Mouse (Mus musculus) stomach, embryonic 16.5 days (tissue): ENCODE data around the gene Gmeb1. TPM values are rescaled to one million over a fixed set of nuclear protein-coding genes. Genes with fewer than 3 reads are reported as not detected.

Experiments
- ATAC-seq: fragments of 200-750 bp; cut with Nextera tagmentation; 2 replicates; pipeline ENCODE4 v1.8.0; 2017; ENCODE audit warnings: moderate number of reproducible peaks, moderate TSS enrichment; ENCODE audit not compliant: insufficient read depth, low FRiP score
- H3K27ac ChIP-seq: fragments of 300-500 bp; sonication (generic); 2 replicates; pipeline ENCODE4 v1.5.1; 2014; ENCODE audit warnings: low read length
- H3K27me3 ChIP-seq: fragments of 300-500 bp; sonication (generic); 2 replicates; pipeline ENCODE4 v1.6.1; 2014; ENCODE audit warnings: low read length, control low read depth, mixed read lengths; ENCODE audit not compliant: control insufficient read depth, insufficient read depth
- H3K36me3 ChIP-seq: fragments of 300-500 bp; sonication (generic); 2 replicates; pipeline ENCODE4 v1.6.1; 2014; ENCODE audit warnings: low read length; ENCODE audit not compliant: control insufficient read depth, insufficient read depth
- H3K4me1 ChIP-seq: fragments of 300-500 bp; sonication (generic); 2 replicates; pipeline ENCODE4 v1.6.1; 2014; ENCODE audit warnings: low read length, control low read depth, mixed read lengths; ENCODE audit not compliant: control insufficient read depth, insufficient read depth
- H3K4me2 ChIP-seq: fragments of 300-500 bp; sonication (generic); 2 replicates; pipeline ENCODE4 v1.6.1; 2014; ENCODE audit warnings: low read depth, low read length, mixed read lengths
- H3K4me3 ChIP-seq: fragments of 300-500 bp; sonication (generic); replicated peaks from 2 replicates; pipeline ENCODE4 v1.5.1; 2014; ENCODE audit warnings: mild to moderate bottlenecking, low read length
- H3K9ac ChIP-seq: fragments of 300-500 bp; sonication (generic); 2 replicates; pipeline ENCODE4 v1.6.1; 2014; ENCODE audit warnings: low read length
- H3K9me3 ChIP-seq: fragments of 300-500 bp; sonication (generic); replicated peaks from 2 replicates; pipeline ENCODE4 v1.6.1; 2016; ENCODE audit warnings: low read length, control low read depth; ENCODE audit not compliant: control insufficient read depth
- WGBS: fragments of 180-500 bp; shearing (Covaris S2); extraction: QIAGEN DNeasy Blood & Tissue Kit; methylation state at CpG from one replicate; pipeline ENCODE4 v1.1.7; 2014; 5-methylcytosine and 5-hydroxymethylcytosine counted together
- polyA plus RNA-seq: library from polyadenylated mRNA; unstranded; fragments of >200 nt; fragmentation: Nextera tagmentation; extraction: Ambion mirVana; gene quantifications from 2 replicates; pipeline ENCODE4 v1.2.1, GENCODE M21; 2015

Gmeb1 gene
- polyA plus RNA-seq, 1 experiment from 2014 or later, result 25.6 TPM

DNA sequence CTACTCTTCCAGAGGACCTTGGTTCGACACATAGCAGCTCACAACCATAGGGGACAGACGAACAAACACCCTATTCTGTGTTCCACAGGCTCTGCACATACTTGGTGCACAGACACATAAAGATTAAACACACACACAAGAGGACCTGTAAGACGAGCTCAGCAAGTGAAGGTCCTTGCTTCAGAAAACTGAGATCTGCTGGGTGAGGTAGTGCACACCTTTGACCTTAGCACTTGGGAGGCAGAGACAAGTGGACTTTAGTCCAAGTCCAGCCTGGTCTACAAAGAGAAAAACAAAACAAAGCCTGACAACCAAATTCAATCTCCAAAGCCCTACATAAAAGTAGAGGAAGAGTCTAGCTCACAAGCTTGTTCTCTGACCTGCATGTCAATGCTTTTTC lies 66.4 kb downstream of the Gmeb1 start:
- H3K9me3 ChIP-seq, result no peaks in the 10 kb centered on the region
- H3K4me1 ChIP-seq, result peaks cover 13% of the 10 kb centered on the region; the same call in 1 of the 2 replicates
- H3K4me3 ChIP-seq, result no peak overlapping the region
- no peaks in the 10 kb centered on the region; the same call in 1 of the 2 replicates for H3K36me3 ChIP-seq
- no peak overlapping the region for H3K4me2 ChIP-seq
- 74% methylated on average over 3 of the region's 3 CpGs for WGBS
- H3K27me3 ChIP-seq, result no peaks in the 10 kb centered on the region
- H3K27ac ChIP-seq, result no peak overlapping the region
- ATAC-seq, result no peak
- no peak overlapping the region for H3K9ac ChIP-seq

DNA sequence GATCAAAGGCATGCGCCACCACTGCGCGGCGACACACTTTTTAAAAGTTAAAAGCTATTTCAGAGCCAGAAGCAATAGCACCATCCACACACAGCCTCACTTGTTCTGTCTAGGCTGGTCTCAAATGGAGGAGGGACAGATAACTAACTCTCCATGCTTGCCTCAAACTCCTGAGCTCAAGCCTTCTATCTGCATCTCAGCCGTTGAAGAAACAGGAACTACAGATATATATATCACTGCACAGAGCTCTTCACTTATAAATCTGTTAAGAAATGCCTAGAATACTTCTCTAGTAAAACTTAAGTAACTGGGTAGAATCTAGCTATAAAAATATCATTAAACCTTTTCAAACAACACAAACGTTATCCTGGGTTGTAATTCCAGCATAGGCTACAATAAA lies 67.0 kb downstream of the Gmeb1 start:
- Histone ChIP-seq H3K9ac (no peak overlapping the region), H3K27ac (no peak overlapping the region), H3K9me3 (no peaks in the 10 kb centered on the region), H3K27me3 (no peaks in the 10 kb centered on the region), H3K4me1 (peaks cover 13% of the 10 kb centered on the region; the same call in 1 of the 2 replicates), H3K4me3 (no peak overlapping the region), H3K4me2 (no peak overlapping the region), H3K36me3 (peaks cover 3% of the 10 kb centered on the region; the same call in 1 of the 2 replicates)
- ATAC-seq, result no peak
- WGBS, result 89% methylated on average over 6 of the region's 6 CpGs

DNA sequence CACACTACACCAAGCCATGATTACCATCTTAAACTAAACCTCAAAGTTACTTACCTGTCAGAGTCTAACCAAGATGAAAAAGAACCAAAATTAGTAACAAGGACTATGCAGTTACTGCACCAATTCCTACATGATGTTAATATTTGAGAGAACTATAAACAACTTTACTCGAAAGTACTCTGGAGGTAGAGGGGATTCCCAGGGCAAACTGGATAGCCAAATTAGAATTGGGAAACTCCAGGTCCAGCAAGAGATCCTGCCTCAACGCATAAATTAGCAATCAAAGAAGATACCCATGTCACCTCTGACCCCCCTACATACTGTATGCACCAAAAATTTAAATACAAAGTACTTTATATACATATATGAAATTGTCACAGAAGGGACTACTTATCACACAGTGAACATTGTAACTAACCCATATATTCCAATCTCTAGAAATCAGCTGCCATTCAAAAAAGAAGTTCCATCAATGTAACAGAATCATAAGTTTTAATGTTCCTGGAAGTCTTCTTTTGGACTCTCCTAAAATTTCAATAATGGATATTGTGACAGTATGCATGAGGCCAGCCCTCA lies 73.5 kb downstream of the Gmeb1 start:
- H3K27me3 ChIP-seq, result no peaks in the 10 kb centered on the region
- 84% methylated on average over 2 of the region's 2 CpGs for WGBS
- no peak overlapping the region for H3K4me3 ChIP-seq
- no peak overlapping the region for H3K9ac ChIP-seq
- H3K36me3 ChIP-seq, result peaks cover 11% of the 10 kb centered on the region
- no peak for ATAC-seq
- no peak overlapping the region for H3K4me2 ChIP-seq
- H3K27ac ChIP-seq, result no peak overlapping the region
- no peaks in the 10 kb centered on the region for H3K9me3 ChIP-seq
- H3K4me1 ChIP-seq, result no peaks in the 10 kb centered on the region

GRCm38 (mm10) chr4:132183162-132183561 lies 78.2 kb downstream of the Gmeb1 start:
- Histone ChIP-seq H3K36me3 (peaks cover 8% of the 10 kb centered on the region; the same call in 1 of the 2 replicates), H3K4me2 (no peak overlapping the region), H3K4me3 (no peak overlapping the region), H3K9me3 (no peaks in the 10 kb centered on the region), H3K9ac (no peak overlapping the region), H3K27ac (no peak overlapping the region), H3K27me3 (no peaks in the 10 kb centered on the region), H3K4me1 (no peaks in the 10 kb centered on the region)
- ATAC-seq, result no peak
- 93% methylated on average over 3 of the region's 3 CpGs for WGBS

DNA sequence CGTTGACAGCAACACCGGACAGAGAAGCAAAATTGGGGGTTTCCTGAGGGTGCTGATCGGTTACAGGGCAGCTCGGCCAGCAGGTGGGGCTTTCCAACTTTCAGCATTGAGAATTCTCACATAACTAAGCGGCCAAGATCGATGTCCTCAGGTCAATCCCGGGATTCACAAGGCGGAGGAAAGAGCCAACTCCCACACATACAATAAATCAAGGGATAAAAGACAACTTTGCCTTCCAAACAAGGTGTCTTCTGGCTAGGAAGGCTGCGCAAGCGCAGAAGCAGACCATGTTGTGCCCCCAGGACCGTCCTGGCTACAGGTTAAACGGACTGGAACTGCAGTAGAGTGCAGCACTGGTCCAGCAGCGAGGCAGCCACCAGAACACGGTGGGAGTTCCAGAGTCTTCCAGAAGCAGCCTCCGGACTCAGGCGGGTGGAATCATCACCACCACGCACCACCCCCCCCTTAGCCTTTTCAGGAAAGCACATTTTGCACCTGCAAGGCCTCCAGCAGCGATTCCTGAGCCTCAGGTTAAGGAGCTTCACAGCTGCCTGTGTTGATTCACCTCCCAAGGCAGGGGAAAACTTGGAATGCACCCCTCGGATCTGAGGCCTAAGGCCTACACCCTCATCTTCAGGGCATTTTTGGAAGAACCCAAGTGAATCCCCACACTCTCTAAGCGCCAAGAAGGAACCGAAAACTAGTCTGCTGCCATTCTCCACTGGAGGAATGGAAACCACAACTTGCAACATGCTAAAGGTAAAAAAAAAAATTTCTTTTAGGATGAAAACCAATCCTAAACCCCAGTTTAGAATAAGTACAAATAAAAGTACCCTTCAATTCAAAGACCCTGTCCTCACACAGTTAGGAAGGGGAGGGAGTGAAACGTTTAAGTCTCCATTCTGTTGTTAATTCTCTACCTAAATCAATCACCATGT lies 79.4 kb downstream of the Gmeb1 start:
- Histone ChIP-seq H3K27ac (no peak overlapping the region), H3K4me2 (no peak overlapping the region), H3K9ac (no peak overlapping the region), H3K4me3 (no peak overlapping the region), H3K27me3 (no peaks in the 10 kb centered on the region), H3K36me3 (peaks cover 8% of the 10 kb centered on the region; the same call in 1 of the 2 replicates), H3K4me1 (no peaks in the 10 kb centered on the region), H3K9me3 (no peaks in the 10 kb centered on the region)
- no peak for ATAC-seq
- WGBS, result 48% methylated on average over 22 of the region's 22 CpGs

- H3K9me3 ChIP-seq, result no peaks in the 10 kb centered on the region
- no peak for ATAC-seq
- peaks cover 6% of the 10 kb centered on the region; the same call in 1 of the 2 replicates for H3K36me3 ChIP-seq
- H3K4me1 ChIP-seq, result no peaks in the 10 kb centered on the region
- no peak overlapping the region for H3K27ac ChIP-seq
- H3K27me3 ChIP-seq, result no peaks in the 10 kb centered on the region
- H3K4me3 ChIP-seq, result no peak overlapping the region
- WGBS, result 67% methylated on average over 9 of the region's 9 CpGs
- H3K9ac ChIP-seq, result no peak overlapping the region
- no peak overlapping the region for H3K4me2 ChIP-seq
These were observed 80.7 kb downstream of the Gmeb1 start for GRCm38 (mm10) chr4:132180710-132181109.

- ATAC-seq, result peak; percentile 86; the same call in 1 of the 2 replicates
- no peaks in the 10 kb centered on the region for H3K4me1 ChIP-seq
- H3K9ac ChIP-seq, result no peak overlapping the region
- no peak overlapping the region for H3K4me2 ChIP-seq
- no peak overlapping the region for H3K4me3 ChIP-seq
- no peaks in the 10 kb centered on the region for H3K9me3 ChIP-seq
- no peaks in the 10 kb centered on the region for H3K36me3 ChIP-seq
- no peaks in the 10 kb centered on the region for H3K27me3 ChIP-seq
- 8% methylated on average over 10 of the region's 10 CpGs for WGBS
- no peak overlapping the region for H3K27ac ChIP-seq
These were observed 82.8 kb downstream of the Gmeb1 start for GRCm38 (mm10) chr4:132178630-132179059.

- Histone ChIP-seq H3K4me2 (no peak overlapping the region), H3K36me3 (no peaks in the 10 kb centered on the region), H3K4me3 (no peak overlapping the region), H3K9me3 (no peaks in the 10 kb centered on the region), H3K27me3 (no peaks in the 10 kb centered on the region), H3K9ac (no peak overlapping the region), H3K27ac (no peak overlapping the region), H3K4me1 (no peaks in the 10 kb centered on the region)
- ATAC-seq, result no peak
- WGBS, result 50% methylated on average over 10 of the region's 10 CpGs
These were observed 84.9 kb downstream of the Gmeb1 start for GRCm38 (mm10) chr4:132176474-132176873.
